Mouse (Mus musculus) heart, adult 2 months (tissue): ENCODE measurements around the gene Lefty1. TPM values are rescaled to one million over a fixed set of nuclear protein-coding genes. Genes with fewer than 3 reads are reported as not detected.
A peak's percentile ranks its signal among the peaks of the same experiment; 100 is the strongest.
"Not testable (repeated sequence)": the region's sequence is repeated elsewhere in the genome, so short reads cannot be mapped to it uniquely, and the experiment has no call there.

Experiments
- DNase-seq, 2 experiments: peaks; one replicate each; pipeline ENCODE4 v3.0.0; 2021
- H3K27ac ChIP-seq: fragments of 200-600 bp; 2 replicates; pipeline ENCODE4 v1.8.1; 2022
- H3K27me3 ChIP-seq: fragments of 200-500 bp; 2 replicates; pipeline ENCODE4 v1.6.1; 2012; ENCODE audit warnings: mild to moderate bottlenecking, low read length, inconsistent platforms, mixed read lengths; ENCODE audit not compliant: control insufficient read depth, insufficient read depth
- H3K36me3 ChIP-seq: fragments of 200-500 bp; 2 replicates; pipeline ENCODE4 v1.6.1; 2012; ENCODE audit warnings: low read length, inconsistent platforms; ENCODE audit not compliant: control insufficient read depth, insufficient read depth
- H3K4me1 ChIP-seq: fragments of 200-500 bp; 2 replicates; pipeline ENCODE4 v1.6.1; 2011; ENCODE audit warnings: low read length; ENCODE audit not compliant: control insufficient read depth, insufficient read depth
- H3K4me3 ChIP-seq: fragments of 200-600 bp; 2 replicates; pipeline ENCODE4 v1.8.1; 2022
- H3K79me2 ChIP-seq: fragments of 200-500 bp; replicated peaks from 2 replicates; pipeline ENCODE4 v1.6.1; 2012; ENCODE audit warnings: mild to moderate bottlenecking, inconsistent platforms, low read length, moderate library complexity, mixed read lengths; ENCODE audit not compliant: control insufficient read depth, insufficient read depth
- H3K9ac ChIP-seq: fragments of 200-500 bp; 2 replicates; pipeline ENCODE4 v1.6.1; 2012; ENCODE audit warnings: low read depth, mild to moderate bottlenecking, control low read depth, inconsistent platforms, low read length, mixed read lengths
- CTCF ChIP-seq: fragments of 200-600 bp; IDR thresholded peaks from 2 replicates; pipeline ENCODE4 v1.8.1; 2022; ENCODE audit warnings: antibody characterized with exemption, mild to moderate bottlenecking, moderate library complexity
- EP300 ChIP-seq: fragments of 200-500 bp; IDR thresholded peaks from 2 replicates; pipeline ENCODE4 v1.6.1; 2011; ENCODE audit warnings: low read depth, low read length, control low read depth; ENCODE audit not compliant: insufficient read depth
- POLR2A ChIP-seq: fragments of 200-500 bp; IDR thresholded peaks from 2 replicates; pipeline ENCODE4 v1.6.1; 2011; ENCODE audit warnings: mild to moderate bottlenecking, low read depth, low read length, control low read depth; ENCODE audit not compliant: insufficient read depth
- WGBS: fragments of 180-500 bp; shearing (Covaris S2); methylation state at CpG from one replicate; pipeline ENCODE4 v1.1.7; 2018; 5-methylcytosine and 5-hydroxymethylcytosine counted together
- intact Hi-C: fragments of 180-260 bp; cut with DNase I; formaldehyde crosslinking; loops from one replicate; pipeline ENCODE4 v1.15.1; 2025
- long read RNA-seq: library from polyadenylated mRNA; stranded (forward); transcript quantifications from one replicate; pipeline ENCODE4 v2.0.0, GENCODE M21; 2021
- polyA plus RNA-seq: library from polyadenylated mRNA; depleted of rRNA; stranded (reverse); fragments of >200 nt; gene quantifications from 2 replicates; pipeline ENCODE4 v1.2.3, GENCODE M21; 2012; rRNA removed
- total RNA-seq, 2 experiments: library from RNA; stranded (reverse); gene quantifications; 2 replicates each; pipeline ENCODE4 v1.2.3; 2021

Gene Lefty1
- total RNA-seq (under 1 TPM; 0.41 to 0.57 TPM), polyA plus RNA-seq (3.0 and 3.3 TPM in 2 replicates)
- long read RNA-seq = 0 reads

- Histone ChIP-seq H3K79me2 (no peaks in the 10 kb centered on the region), H3K27ac (no peak within 1 kb of the TSS), H3K9ac (no peak within 1 kb of the TSS), H3K4me3 (no peak within 1 kb of the TSS), H3K4me1 (no peaks in the 10 kb centered on the region), H3K27me3 (0 out of 2 replicates have a peak, but pooled peaks cover 5% of the 10 kb centered on the region), H3K36me3 (no peaks in the 10 kb centered on the region)
- intact Hi-C loops = no loop called here
- no peak for DNase-seq
- no peak for TF ChIP-seq POLR2A
- TF ChIP-seq EP300 = no peak
- no peak for TF ChIP-seq CTCF
- WGBS = 47% methylated on average over 21 of the region's 21 CpGs
These were observed at the start of gene Lefty1 for GRCm38 (mm10) chr1:180934467-180935419. TSS of gene Lefty1 (plus strand) at chr1:180935022.

DNA sequence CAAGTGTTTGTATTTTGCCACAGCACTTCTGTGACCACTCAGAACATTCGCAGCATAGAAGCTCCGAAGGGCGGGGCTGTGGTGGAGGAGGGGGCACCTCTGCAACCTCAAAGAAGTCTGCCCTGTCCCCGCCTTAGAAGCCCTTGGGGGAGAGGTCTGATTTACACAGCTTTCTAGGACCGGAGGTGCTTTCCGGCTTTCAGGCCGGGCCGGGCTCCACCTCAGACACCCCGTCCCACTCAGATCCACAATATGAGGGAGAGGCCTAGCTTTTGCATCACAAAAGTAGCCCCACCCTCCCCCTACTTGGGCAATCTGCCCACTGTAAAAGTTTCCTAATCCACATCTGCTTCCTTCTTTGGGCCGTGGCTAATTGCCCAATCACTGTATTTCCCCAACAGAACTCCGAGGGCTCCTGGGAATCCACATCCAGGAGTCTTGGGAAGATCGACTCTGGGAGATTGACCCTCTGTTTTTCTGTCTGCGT lies 46.2 kb upstream of the Lefty1 start:
- Histone ChIP-seq H3K4me3 (peak overlapping the region; percentile 26), H3K4me1 (peaks cover 6% of the 10 kb centered on the region), H3K27me3 (no peaks in the 10 kb centered on the region), H3K9ac (no peak overlapping the region), H3K79me2 (no peaks in the 10 kb centered on the region), H3K27ac (peak overlapping the region; percentile 37), H3K36me3 (no peaks in the 10 kb centered on the region)
- 11% methylated on average over 13 of the region's 13 CpGs for WGBS
- DNase-seq = peak; percentile 86 to 89
- intact Hi-C loops = no loop called here
- 0 out of 2 replicates have a peak, but pooled peaks have one; percentile 39 for TF ChIP-seq EP300
- no peak for TF ChIP-seq POLR2A
- TF ChIP-seq CTCF = no peak

- H3K4me3 ChIP-seq = no peak overlapping the region
- TF ChIP-seq EP300 (no peak), POLR2A (no peak), CTCF (no peak)
- no peak for DNase-seq
- whole genome bisulfite sequencing = 65% methylated on average over 7 of the region's 7 CpGs
- H3K79me2 ChIP-seq = no peaks in the 10 kb centered on the region
- no peak overlapping the region for H3K9ac ChIP-seq
- no peaks in the 10 kb centered on the region for H3K27me3 ChIP-seq
- no peaks in the 10 kb centered on the region for H3K36me3 ChIP-seq
- peaks cover 6% of the 10 kb centered on the region for H3K4me1 ChIP-seq
- H3K27ac ChIP-seq = peak overlapping the region; percentile 37
- intact Hi-C loops = no loop called here
These were observed 45.6 kb upstream of the Lefty1 start for GRCm38 (mm10) chr1:180889172-180889571.

DNA sequence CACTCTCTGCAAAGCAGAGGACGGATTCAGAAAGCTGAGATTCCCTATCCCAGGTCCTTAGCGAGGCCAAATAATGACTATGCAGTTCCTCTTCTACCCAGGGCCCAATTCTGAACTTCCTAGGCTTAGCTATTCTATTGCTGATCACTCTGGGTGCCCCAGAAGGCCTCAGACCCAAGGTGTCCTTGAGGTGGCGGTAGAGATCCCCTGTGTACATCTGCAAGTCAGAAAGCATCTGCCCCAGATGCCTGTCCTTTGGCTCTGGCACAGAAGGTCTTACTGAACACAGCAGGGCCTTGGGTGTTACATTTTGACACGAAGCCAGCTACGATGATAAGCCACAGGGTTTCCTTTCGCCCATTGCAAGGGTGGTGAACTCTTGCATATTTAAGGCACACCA lies 45.0 kb upstream of the Lefty1 start:
- Histone ChIP-seq H3K9ac (no peak overlapping the region), H3K27me3 (peaks cover 2% of the 10 kb centered on the region; the same call in 1 of the 2 replicates), H3K4me3 (no peak overlapping the region), H3K36me3 (no peaks in the 10 kb centered on the region), H3K27ac (no peak overlapping the region), H3K4me1 (peaks cover 6% of the 10 kb centered on the region), H3K79me2 (no peaks in the 10 kb centered on the region)
- TF ChIP-seq CTCF (peak; percentile 39), EP300 (no peak)
- intact Hi-C loops = no loop called here
- DNase-seq = no peak
- WGBS = 58% methylated on average over 6 of the region's 6 CpGs

DNA sequence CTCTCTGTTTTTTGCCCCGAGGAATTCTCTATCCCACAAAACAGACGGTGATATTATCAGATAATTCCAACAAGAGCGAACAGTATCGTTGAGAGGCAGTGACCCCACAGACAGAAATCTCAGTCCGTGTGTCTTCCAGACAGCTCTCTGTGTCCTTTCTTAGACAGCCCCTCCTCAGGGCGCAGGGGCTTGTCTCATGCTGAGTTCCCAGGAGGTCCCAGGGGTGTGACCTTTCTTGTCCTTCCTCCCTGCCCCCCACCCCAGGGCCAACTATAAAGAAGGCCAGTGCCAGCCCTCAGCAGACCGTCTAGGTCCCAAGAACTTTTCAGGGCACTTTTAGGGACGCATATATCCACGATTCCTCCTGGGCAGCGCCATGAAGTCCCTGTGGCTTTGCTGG lies 42.0 kb upstream of the Lefty1 start, which contains the start of gene Lefty2:
Gene Lefty2 (plus strand): TSS at position 301 of the 400 bp plus-strand sequence.
- no peak within 1 kb of the TSS for H3K4me3 ChIP-seq
- H3K36me3 ChIP-seq = no peaks in the 10 kb centered on the region
- intact Hi-C loops = no loop called here
- H3K27me3 ChIP-seq = peaks cover 4% of the 10 kb centered on the region
- H3K9ac ChIP-seq = no peak within 1 kb of the TSS
- TF ChIP-seq CTCF (no peak), EP300 (no peak), POLR2A (no peak)
- H3K4me1 ChIP-seq = peaks cover 6% of the 10 kb centered on the region
- H3K27ac ChIP-seq = no peak within 1 kb of the TSS
- DNase-seq = no peak
- 52% methylated on average over 10 of the region's 10 CpGs for WGBS
- H3K79me2 ChIP-seq = no peaks in the 10 kb centered on the region

GRCm38 (mm10) chr1:180894088-180894987 lies 40.5 kb upstream of the Lefty1 start:
- intact Hi-C loops, H3K27ac ChIP-seq, H3K79me2 ChIP-seq, H3K4me3 ChIP-seq, H3K36me3 ChIP-seq, H3K27me3 ChIP-seq, H3K9ac ChIP-seq, H3K4me1 ChIP-seq, DNase-seq: not testable (repeated sequence)
- WGBS = 8% methylated on average over 47 of the region's 51 CpGs
